Mouse (Mus musculus): Measurements from ENCODE around the gene Bach1. TPM values are rescaled to one million over a fixed set of nuclear protein-coding genes. Genes with fewer than 3 reads are reported as not detected.
A peak's percentile ranks its signal among the peaks of the same experiment; 100 is the strongest.

Bach1 gene
- polyA plus RNA-seq, 1 experiment from 2014 or later: 14.5 TPM

DNA sequence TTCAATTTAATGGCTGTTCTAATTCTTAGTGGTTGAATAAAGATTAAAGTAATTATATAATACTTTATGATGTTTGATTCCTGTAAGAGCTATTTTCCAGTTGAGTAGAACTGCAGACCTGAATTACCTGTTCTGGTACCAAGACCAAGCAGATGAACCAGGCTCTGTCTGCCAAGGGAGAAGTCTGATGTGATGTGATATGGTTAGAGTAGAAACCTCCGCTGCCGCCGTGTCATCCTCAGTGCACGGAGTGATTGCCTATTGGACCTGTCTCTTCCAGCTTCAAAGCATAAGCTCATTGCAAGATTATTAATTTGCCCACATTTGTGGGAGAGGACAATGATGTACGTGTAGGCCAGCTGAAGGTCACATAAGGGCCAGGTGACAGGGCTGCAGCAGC lies 24.1 kb downstream of the Bach1 start:
- no peak overlapping the region for H3K4me2 ChIP-seq (ENCODE audit: low read length)
- H3K9ac ChIP-seq (ENCODE audit: low read length): no peak overlapping the region
- ATAC-seq (replicated peaks; ENCODE audit: low FRiP score, low TSS enrichment, low read depth) (no peak), DNase-seq (ENCODE audit: low spot score) (no peak)
- H3K4me1 ChIP-seq (replicated peaks; ENCODE audit: control insufficient read depth, insufficient read depth, low read length): 0 out of 2 replicates have a peak, but pooled peaks cover 3% of the 10 kb centered on the region
- no peaks in the 10 kb centered on the region for H3K27me3 ChIP-seq (replicated peaks; ENCODE audit: control insufficient read depth, insufficient read depth, low read length)
- peaks cover 53% of the 10 kb centered on the region for H3K36me3 ChIP-seq (ENCODE audit: control insufficient read depth, insufficient read depth, low read length)
- no peak overlapping the region for H3K27ac ChIP-seq (ENCODE audit: low read depth)
- no peaks in the 10 kb centered on the region for H3K9me3 ChIP-seq (ENCODE audit: control insufficient read depth, low read length)
- WGBS: 95% methylated on average over 5 of the region's 5 CpGs
- H3K4me3 ChIP-seq (ENCODE audit: low read depth, low read length): no peak overlapping the region

DNA sequence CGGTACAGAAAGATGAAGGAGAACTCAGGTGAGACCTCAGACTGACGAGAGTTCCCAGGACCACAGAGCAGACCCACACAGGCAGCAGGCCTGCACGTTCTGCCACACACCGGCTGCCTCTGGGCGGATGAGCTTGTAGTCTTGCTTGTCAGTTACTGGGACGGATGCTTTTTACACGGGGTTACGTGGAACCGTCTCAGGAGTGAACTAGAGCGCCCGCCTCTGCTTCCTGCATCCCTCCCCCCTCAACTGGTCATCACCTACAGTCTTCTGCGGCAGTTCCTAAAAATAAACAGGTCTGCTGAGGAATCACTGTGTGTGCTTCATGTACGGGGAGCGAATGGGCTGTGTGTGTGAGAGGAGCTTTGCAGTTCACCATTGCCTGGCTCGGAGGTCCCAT lies 24.7 kb downstream of the Bach1 start:
- Histone ChIP-seq H3K36me3 (ENCODE audit: control insufficient read depth, insufficient read depth, low read length) (peaks cover 57% of the 10 kb centered on the region), H3K4me3 (ENCODE audit: low read depth, low read length) (no peak overlapping the region), H3K27me3 (replicated peaks; ENCODE audit: control insufficient read depth, insufficient read depth, low read length) (no peaks in the 10 kb centered on the region), H3K27ac (ENCODE audit: low read depth) (no peak overlapping the region), H3K9ac (ENCODE audit: low read length) (no peak overlapping the region), H3K4me2 (ENCODE audit: low read length) (no peak overlapping the region), H3K4me1 (replicated peaks; ENCODE audit: control insufficient read depth, insufficient read depth, low read length) (0 out of 2 replicates have a peak, but pooled peaks cover 3% of the 10 kb centered on the region), H3K9me3 (ENCODE audit: control insufficient read depth, low read length) (no peaks in the 10 kb centered on the region)
- ATAC-seq (replicated peaks; ENCODE audit: low FRiP score, low TSS enrichment, low read depth): no peak
- 79% methylated on average over 15 of the region's 15 CpGs for WGBS
- DNase-seq (ENCODE audit: low spot score): no peak

GRCm38 (mm10) chr16:87724826-87725225 lies 26.1 kb downstream of the Bach1 start:
- H3K4me3 ChIP-seq (ENCODE audit: low read depth, low read length): no peak overlapping the region
- 89% methylated on average over 4 of the region's 4 CpGs for WGBS
- H3K27ac ChIP-seq (ENCODE audit: low read depth): no peak overlapping the region
- no peaks in the 10 kb centered on the region for H3K9me3 ChIP-seq (ENCODE audit: control insufficient read depth, low read length)
- ATAC-seq (replicated peaks; ENCODE audit: low FRiP score, low TSS enrichment, low read depth) (no peak), DNase-seq (ENCODE audit: low spot score) (no peak)
- H3K4me2 ChIP-seq (ENCODE audit: low read length): no peak overlapping the region
- H3K36me3 ChIP-seq (ENCODE audit: control insufficient read depth, insufficient read depth, low read length): peaks cover 59% of the 10 kb centered on the region
- 0 out of 2 replicates have a peak, but pooled peaks cover 3% of the 10 kb centered on the region for H3K4me1 ChIP-seq (replicated peaks; ENCODE audit: control insufficient read depth, insufficient read depth, low read length)
- H3K9ac ChIP-seq (ENCODE audit: low read length): no peak overlapping the region
- no peaks in the 10 kb centered on the region for H3K27me3 ChIP-seq (replicated peaks; ENCODE audit: control insufficient read depth, insufficient read depth, low read length)

GRCm38 (mm10) chr16:87725241-87725640 lies 26.5 kb downstream of the Bach1 start:
- Histone ChIP-seq H3K4me1 (replicated peaks; ENCODE audit: control insufficient read depth, insufficient read depth, low read length) (0 out of 2 replicates have a peak, but pooled peaks cover 3% of the 10 kb centered on the region), H3K27ac (ENCODE audit: low read depth) (no peak overlapping the region), H3K4me3 (ENCODE audit: low read depth, low read length) (no peak overlapping the region), H3K27me3 (replicated peaks; ENCODE audit: control insufficient read depth, insufficient read depth, low read length) (no peaks in the 10 kb centered on the region), H3K36me3 (ENCODE audit: control insufficient read depth, insufficient read depth, low read length) (peaks cover 59% of the 10 kb centered on the region), H3K9ac (ENCODE audit: low read length) (no peak overlapping the region), H3K9me3 (ENCODE audit: control insufficient read depth, low read length) (no peaks in the 10 kb centered on the region), H3K4me2 (ENCODE audit: low read length) (no peak overlapping the region)
- WGBS: 76% methylated on average over 5 of the region's 5 CpGs
- ATAC-seq (replicated peaks; ENCODE audit: low FRiP score, low TSS enrichment, low read depth) (no peak), DNase-seq (ENCODE audit: low spot score) (no peak)

DNA sequence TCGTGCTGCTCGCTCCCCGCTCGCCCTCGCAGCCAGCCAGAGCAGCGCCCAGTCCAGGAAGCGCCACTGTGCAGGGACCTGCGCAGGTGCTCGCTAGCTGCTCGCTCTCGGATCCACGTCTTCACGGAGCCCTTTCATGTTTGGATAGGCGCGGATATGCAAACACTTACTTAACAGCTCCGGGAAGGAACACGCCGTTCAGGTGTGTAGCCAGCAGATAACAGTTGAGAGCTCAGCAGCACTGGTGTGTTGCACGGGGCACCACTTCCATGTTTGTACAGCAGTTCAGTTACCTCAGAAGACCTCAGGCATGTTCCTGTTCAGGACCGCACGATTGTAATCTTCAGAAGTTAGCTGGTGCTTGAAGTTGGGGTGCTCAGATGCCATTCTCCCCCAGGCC lies 27.2 kb downstream of the Bach1 start:
- no peaks in the 10 kb centered on the region for H3K9me3 ChIP-seq (ENCODE audit: control insufficient read depth, low read length)
- no peak overlapping the region for H3K4me3 ChIP-seq (ENCODE audit: low read depth, low read length)
- no peak for DNase-seq (ENCODE audit: low spot score)
- H3K4me2 ChIP-seq (ENCODE audit: low read length): no peak overlapping the region
- 0 out of 2 replicates have a peak, but pooled peaks cover 3% of the 10 kb centered on the region for H3K4me1 ChIP-seq (replicated peaks; ENCODE audit: control insufficient read depth, insufficient read depth, low read length)
- no peaks in the 10 kb centered on the region for H3K27me3 ChIP-seq (replicated peaks; ENCODE audit: control insufficient read depth, insufficient read depth, low read length)
- 78% methylated on average over 21 of the region's 21 CpGs for WGBS
- ATAC-seq (replicated peaks; ENCODE audit: low FRiP score, low TSS enrichment, low read depth): peak; percentile 73
- H3K36me3 ChIP-seq (ENCODE audit: control insufficient read depth, insufficient read depth, low read length): peaks cover 64% of the 10 kb centered on the region
- no peak overlapping the region for H3K27ac ChIP-seq (ENCODE audit: low read depth)
- H3K9ac ChIP-seq (ENCODE audit: low read length): no peak overlapping the region

GRCm38 (mm10) chr16:87726369-87726768 lies 27.6 kb downstream of the Bach1 start:
- no peak for ATAC-seq (replicated peaks; ENCODE audit: low FRiP score, low TSS enrichment, low read depth)
- peaks cover 60% of the 10 kb centered on the region for H3K36me3 ChIP-seq (ENCODE audit: control insufficient read depth, insufficient read depth, low read length)
- H3K27ac ChIP-seq (ENCODE audit: low read depth): no peak overlapping the region
- H3K27me3 ChIP-seq (replicated peaks; ENCODE audit: control insufficient read depth, insufficient read depth, low read length): no peaks in the 10 kb centered on the region
- no peaks in the 10 kb centered on the region for H3K9me3 ChIP-seq (ENCODE audit: control insufficient read depth, low read length)
- H3K4me3 ChIP-seq (ENCODE audit: low read depth, low read length): no peak overlapping the region
- WGBS: 76% methylated on average over 6 of the region's 6 CpGs
- DNase-seq (ENCODE audit: low spot score): no peak
- no peak overlapping the region for H3K4me2 ChIP-seq (ENCODE audit: low read length)
- no peak overlapping the region for H3K9ac ChIP-seq (ENCODE audit: low read length)
- H3K4me1 ChIP-seq (replicated peaks; ENCODE audit: control insufficient read depth, insufficient read depth, low read length): 0 out of 2 replicates have a peak, but pooled peaks cover 3% of the 10 kb centered on the region

DNA sequence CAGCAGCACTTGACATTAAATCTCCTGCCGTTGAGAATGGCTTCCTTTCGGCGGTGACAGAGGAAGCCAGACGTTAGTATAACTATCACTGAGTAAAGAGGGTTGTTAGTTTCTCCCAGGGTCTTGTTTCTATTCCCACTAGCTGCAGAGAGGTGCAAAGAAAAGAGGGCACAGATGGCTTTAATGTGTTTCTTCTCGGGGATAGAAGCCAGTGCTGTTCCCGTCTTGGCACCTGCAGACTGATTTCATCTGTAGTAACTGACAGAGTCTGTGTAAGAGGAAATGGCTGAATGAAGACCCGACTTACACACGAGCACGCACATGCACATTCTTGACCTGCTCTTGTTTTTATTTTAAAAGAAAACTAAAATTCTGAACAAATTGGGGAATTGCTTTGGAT lies 28.5 kb downstream of the Bach1 start:
- Histone ChIP-seq H3K9ac (ENCODE audit: low read length) (no peak overlapping the region), H3K4me1 (replicated peaks; ENCODE audit: control insufficient read depth, insufficient read depth, low read length) (0 out of 2 replicates have a peak, but pooled peaks cover 3% of the 10 kb centered on the region), H3K27me3 (replicated peaks; ENCODE audit: control insufficient read depth, insufficient read depth, low read length) (no peaks in the 10 kb centered on the region), H3K4me3 (ENCODE audit: low read depth, low read length) (no peak overlapping the region), H3K4me2 (ENCODE audit: low read length) (no peak overlapping the region), H3K36me3 (ENCODE audit: control insufficient read depth, insufficient read depth, low read length) (peaks cover 60% of the 10 kb centered on the region), H3K27ac (ENCODE audit: low read depth) (no peak overlapping the region), H3K9me3 (ENCODE audit: control insufficient read depth, low read length) (no peaks in the 10 kb centered on the region)
- 74% methylated on average over 9 of the region's 9 CpGs for WGBS
- ATAC-seq (replicated peaks; ENCODE audit: low FRiP score, low TSS enrichment, low read depth) (no peak), DNase-seq (ENCODE audit: low spot score) (no peak)

- no peak overlapping the region for H3K4me2 ChIP-seq (ENCODE audit: low read length)
- no peak overlapping the region for H3K4me3 ChIP-seq (ENCODE audit: low read depth, low read length)
- no peak overlapping the region for H3K9ac ChIP-seq (ENCODE audit: low read length)
- H3K27me3 ChIP-seq (replicated peaks; ENCODE audit: control insufficient read depth, insufficient read depth, low read length): no peaks in the 10 kb centered on the region
- H3K36me3 ChIP-seq (ENCODE audit: control insufficient read depth, insufficient read depth, low read length): peaks cover 55% of the 10 kb centered on the region
- no peak for ATAC-seq (replicated peaks; ENCODE audit: low FRiP score, low TSS enrichment, low read depth)
- H3K9me3 ChIP-seq (ENCODE audit: control insufficient read depth, low read length): no peaks in the 10 kb centered on the region
- 86% methylated on average over 14 of the region's 14 CpGs for WGBS
- H3K27ac ChIP-seq (ENCODE audit: low read depth): no peak overlapping the region
- 0 out of 2 replicates have a peak, but pooled peaks cover 3% of the 10 kb centered on the region for H3K4me1 ChIP-seq (replicated peaks; ENCODE audit: control insufficient read depth, insufficient read depth, low read length)
- DNase-seq (ENCODE audit: low spot score): no peak
These were observed 29.2 kb downstream of the Bach1 start for GRCm38 (mm10) chr16:87727918-87728317.

DNA sequence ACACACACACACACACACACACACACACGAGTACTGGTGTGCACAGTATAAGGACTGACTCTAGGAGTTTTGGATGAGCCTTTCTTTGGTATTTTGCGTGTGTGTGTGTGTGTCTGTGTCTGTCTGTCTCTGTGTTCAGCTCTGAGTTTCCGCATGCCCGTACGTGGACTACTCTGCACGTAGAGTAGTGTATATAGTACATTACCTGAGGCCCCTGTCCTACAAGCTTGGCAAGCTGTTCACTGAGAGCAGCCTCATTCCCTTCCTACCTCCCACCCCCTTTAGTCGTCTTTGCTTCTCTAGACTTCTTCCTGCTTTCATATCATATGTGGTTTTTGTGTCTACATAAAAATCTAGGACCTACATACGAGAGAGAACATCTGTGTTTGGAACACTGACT lies 30.0 kb downstream of the Bach1 start:
- 93% methylated on average over 8 of the region's 8 CpGs for WGBS
- ATAC-seq (replicated peaks; ENCODE audit: low FRiP score, low TSS enrichment, low read depth) (no peak), DNase-seq (ENCODE audit: low spot score) (no peak)

More for the DNA sequence above, 30.0 kb downstream of the Bach1 start:
- H3K27me3 ChIP-seq (replicated peaks; ENCODE audit: control insufficient read depth, insufficient read depth, low read length): no peaks in the 10 kb centered on the region
- no peaks in the 10 kb centered on the region for H3K9me3 ChIP-seq (ENCODE audit: control insufficient read depth, low read length)
- no peak overlapping the region for H3K4me2 ChIP-seq (ENCODE audit: low read length)
- H3K4me1 ChIP-seq (replicated peaks; ENCODE audit: control insufficient read depth, insufficient read depth, low read length): 0 out of 2 replicates have a peak, but pooled peaks cover 3% of the 10 kb centered on the region
- H3K9ac ChIP-seq (ENCODE audit: low read length): no peak overlapping the region
- peaks cover 48% of the 10 kb centered on the region for H3K36me3 ChIP-seq (ENCODE audit: control insufficient read depth, insufficient read depth, low read length)
- no peak overlapping the region for H3K4me3 ChIP-seq (ENCODE audit: low read depth, low read length)
- H3K27ac ChIP-seq (ENCODE audit: low read depth): no peak overlapping the region
